Mouse (Mus musculus): ENCODE results near the gene Zbtb18.

Gene Zbtb18

DNA sequence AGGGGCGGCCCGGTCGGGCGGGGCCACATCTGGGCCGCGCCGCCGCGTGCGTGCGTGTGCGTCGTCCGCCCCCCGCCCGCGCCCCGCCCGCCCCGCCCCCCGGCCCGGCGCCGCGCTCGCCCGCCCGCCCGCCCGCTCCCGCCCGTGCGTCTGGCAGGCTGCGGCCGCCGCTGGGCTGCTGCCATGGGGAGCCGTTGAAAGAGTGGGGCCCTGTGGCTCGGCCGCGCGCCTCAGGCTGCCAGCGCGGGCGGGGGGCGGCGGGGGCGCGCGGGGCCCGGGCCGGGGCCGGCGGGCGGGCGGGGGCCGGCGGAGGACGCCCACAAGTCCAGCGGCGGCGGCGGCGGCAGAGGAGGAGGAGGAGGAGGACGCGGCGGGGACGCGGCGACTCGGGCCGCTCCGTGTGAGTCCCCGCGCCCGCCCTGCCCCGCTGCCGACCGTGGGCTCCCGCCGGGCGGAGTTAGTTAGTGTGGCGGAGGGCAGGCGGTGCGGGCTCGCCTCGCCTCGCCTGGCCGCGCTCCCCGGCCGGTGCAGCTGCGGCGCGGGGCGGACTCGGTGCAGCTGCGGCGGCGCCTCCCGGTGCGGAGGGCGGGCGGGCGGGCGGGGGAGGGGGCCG lies at the start of gene Zbtb18:
Gene Zbtb18 (plus strand): TSS at position 156 of the 613 bp plus-strand sequence.
- no peak for DNase-seq (ENCODE audit: low read depth, low spot score)

DNA sequence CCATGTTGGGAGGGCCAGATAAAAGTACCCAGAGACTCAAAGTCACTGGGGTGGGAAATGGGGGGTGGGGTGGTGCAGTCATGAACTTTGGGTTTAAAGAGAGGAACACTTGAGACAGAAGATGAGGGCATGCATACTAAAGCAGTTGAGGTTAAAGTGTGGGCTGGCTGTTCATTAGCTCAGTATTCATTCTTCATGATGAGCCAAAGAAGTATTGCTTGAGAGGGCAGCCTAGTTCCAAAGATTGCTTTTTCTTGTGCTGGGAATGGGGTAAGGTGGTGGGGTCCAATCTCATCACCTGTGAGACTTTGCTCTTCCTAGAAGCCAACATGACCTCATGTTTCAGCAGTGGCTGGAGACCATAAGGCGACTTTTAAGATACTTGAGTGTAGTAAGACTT lies 44.7 kb upstream of the Zbtb18 start:
- DNase-seq (ENCODE audit: low read depth, low spot score), result no peak

DNA sequence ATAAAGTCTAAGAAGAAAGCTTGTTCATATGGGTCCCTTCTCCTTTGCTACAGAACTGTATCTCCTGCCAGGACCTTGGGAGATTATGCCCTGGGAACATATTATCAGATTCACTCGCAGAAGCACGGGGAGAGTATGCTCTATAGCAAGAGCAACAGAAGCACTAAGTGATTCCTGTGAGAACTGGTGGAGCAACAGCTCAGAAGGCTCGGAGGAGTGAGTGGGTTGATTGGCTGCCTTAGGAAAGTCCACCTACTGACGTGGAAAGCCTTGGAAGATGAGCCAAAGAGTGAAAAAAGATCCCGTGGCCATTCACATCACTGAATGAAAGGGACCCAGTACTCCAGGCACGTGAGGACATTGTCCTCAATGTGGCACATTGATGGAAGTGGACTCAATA lies 37.0 kb upstream of the Zbtb18 start:
- no peak for DNase-seq (ENCODE audit: low read depth, low spot score)

DNA sequence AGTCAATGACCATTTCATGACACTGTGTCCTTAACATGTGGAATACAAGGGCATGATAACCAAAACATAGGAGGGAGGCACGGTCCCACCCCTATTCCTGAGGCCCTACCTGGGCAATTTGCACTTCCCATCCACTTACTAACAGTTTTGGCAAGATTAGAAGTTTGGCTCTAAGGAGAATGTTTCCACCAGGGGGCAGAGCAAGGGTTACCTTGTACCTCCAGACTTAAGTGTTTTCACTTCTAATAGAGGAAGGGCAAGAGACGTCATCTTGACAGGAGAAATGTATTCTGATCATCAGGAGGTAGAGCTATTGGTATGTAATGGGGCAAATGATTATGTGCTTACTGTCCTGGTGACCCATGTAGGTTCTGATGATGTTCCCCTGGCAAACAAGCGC lies 33.5 kb upstream of the Zbtb18 start:
- no peak for DNase-seq (ENCODE audit: low read depth, low spot score)

DNA sequence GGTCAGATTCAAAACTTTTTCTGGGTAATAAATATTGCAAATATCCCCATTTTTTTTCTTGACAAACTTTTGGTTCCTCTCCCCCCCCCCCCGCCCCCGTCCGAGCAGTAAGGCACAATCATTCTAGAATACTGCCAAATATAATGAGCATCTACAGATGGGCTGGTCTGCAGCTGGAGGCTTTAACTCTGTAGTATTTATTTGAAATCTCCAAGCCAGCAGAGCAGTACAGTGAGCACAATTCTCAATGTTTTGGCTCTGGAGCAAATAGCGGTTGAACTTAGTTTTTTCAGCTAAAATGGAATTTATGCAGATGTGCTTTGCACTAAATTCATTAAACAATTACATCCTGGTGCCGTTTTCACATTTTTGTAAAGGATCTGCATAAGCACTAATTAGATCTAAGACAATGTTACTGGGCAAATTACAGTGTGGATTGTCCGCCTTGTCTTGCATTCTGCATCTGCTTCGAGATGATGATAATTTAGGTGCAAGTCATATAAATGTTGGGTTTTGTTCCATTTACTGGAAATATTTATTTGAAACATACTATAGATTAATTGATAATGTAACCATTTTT lies 31.3 kb upstream of the Zbtb18 start:
- no peak for DNase-seq (ENCODE audit: low read depth, low spot score)

DNA sequence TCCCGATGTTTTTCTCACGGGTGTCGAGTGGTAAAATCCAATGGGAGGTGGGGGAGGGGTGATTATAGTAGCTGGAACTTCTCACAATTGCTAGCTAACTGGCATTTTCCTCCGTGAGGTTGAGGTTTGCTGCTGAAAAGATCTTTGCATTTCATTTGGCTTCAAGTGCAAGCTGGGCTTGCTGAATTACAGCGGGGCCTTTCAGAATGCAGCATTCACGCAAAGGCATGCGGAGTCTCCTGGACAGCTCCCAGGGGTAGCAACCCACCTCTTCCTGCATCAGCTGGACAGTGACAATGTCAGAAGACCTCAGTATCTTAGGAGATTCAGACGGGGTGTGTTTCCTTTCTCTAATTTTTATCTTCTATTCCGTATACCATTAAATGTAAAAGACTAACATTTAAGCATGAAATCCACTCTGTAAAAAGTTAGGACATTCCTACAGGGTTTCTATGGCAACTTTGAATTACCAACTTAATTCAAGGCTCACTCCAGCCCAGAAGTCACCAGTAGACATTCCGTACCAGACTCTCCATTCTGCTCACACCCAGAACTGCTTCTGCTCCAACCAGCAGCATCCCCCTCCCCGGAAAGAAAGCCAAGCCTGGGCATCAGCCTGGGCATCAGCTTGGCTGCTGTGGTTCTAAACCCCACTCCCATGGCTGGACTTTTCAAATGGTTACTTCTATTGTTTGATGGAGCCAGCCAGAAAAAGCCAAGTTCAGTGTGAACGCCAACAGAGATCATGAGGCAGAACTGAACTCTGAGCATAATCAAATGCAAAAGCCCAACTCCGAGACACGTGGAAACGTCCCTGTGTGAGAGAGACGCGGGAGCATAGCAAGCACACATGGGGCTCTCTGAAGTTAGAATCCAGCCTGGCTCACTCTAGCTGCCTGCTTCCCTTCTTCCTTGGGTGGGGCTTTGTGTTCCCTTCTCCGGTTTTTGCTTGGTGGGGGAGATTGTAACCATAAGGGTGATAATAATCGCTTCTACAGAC lies 30.5 kb upstream of the Zbtb18 start:
- DNase-seq (ENCODE audit: low read depth, low spot score), result no peak

DNA sequence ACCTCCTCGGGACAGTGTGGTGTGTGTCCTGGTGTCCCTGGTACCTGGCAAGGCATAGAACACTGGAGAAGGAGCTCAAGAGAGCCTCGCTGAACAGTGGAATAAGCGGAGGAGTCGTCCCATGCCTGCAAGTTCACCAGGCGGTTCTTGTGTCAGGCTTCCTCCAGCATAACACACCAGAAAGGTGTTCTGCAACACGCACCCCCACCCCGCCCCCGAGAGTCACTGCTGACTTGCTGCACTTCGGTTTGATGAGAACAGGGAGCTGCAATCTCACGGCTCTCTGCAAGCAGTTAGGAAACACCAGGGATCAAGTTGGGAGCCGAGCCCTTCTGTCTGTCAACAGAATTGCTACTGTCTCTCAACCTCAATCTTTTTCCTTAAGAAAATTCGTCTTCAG lies 22.8 kb upstream of the Zbtb18 start:
- DNase-seq (ENCODE audit: low read depth, low spot score), result no peak

DNA sequence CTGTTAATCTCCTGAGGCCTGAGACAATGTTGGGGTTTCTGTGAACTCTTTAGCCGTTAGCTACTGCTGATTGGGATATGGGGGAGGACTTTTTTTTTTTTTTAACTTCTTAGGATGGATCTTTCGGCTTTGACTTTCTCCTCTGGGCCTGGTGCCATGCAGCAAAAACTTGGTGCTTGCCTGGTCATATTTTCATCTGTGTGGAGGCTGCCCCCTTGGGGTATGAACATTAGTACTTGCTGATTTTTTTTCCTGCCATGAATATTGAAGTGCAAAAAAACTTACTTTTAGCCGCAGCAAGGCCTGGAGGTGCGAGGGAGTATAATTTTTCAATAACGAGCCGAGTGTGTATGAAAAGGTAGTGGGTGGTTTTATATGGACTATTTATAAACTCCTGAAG lies 22.0 kb upstream of the Zbtb18 start:
- DNase-seq (ENCODE audit: low read depth, low spot score), result no peak

DNA sequence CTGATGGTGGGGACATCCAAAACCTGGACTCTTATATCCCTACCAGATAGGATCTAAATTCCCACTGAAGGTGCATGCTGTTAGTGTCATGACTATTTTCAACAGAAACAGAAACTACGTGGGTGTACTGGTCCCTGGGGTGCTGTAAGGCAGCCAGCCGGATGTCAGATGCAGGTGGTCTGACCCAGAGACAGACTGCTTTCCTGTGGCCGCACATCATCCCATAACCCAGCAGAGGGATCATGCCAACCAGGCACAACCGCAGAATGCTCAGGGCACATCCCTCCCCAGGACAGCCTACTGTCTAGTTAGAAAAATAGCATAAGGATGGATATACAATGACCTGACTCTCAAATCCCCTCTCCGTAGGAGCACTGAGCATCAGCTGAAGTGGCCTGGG lies 14.3 kb upstream of the Zbtb18 start:
- DNase-seq (ENCODE audit: low read depth, low spot score), result no peak

DNA sequence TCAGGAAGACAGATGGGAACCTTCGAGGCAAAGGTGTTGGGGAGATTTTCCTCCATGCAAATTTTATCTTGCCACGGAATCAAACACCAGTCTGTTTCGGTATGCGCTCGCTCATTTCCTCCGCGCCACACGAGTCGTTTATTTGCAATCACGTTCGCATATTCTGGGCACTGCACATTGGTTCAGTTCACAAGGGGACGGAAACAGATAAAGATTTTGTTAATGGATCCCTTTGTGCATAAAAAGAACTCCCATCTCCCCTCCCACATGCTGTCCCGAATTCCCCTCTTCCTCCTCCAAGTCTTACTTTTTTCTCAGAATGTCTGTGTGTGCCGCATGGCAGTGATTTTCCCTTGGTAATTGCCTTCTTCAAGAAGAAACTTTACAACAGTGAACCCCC lies 13.8 kb upstream of the Zbtb18 start:
- no peak for DNase-seq (ENCODE audit: low read depth, low spot score)

DNA sequence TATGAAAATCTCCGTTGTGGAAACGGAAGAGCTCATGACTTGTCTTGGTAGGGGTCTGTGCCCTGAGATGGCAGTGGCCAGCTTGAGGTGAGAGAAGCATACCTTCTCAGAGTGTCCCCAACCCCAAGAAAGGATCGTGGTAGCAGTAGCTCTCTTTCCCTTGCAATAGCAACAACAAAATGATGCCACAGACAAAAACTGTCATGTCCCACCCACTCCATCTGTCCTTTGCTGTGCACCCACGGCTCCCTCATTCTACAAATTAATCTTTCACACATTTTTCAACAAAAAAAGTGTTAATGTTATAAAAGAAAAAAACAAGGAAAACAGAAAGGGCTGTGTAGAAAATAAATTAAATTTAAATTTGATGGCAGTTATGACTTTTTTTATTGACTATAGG lies 13.1 kb upstream of the Zbtb18 start:
- no peak for DNase-seq (ENCODE audit: low read depth, low spot score)

DNA sequence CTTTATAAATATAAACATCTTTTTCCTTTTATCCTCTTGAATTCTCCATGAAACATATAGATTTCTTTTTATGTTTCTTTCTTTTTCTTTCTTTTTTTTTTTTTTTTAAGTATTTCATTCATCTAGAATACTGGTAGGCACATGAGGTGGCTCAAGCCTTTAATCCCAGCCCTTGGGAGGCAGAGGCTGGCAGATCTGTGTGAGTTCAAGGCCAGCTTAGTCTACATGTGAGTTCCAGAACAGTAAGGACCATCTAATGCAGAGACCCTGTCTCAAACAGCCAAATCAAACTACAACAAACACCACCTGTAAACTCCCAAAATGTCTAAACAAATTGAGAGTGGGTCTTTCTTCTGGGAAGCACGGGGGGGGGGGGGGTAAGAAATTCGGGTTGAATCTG lies 1.7 kb upstream of the Zbtb18 start:
- no peak for DNase-seq (ENCODE audit: low read depth, low spot score)

DNA sequence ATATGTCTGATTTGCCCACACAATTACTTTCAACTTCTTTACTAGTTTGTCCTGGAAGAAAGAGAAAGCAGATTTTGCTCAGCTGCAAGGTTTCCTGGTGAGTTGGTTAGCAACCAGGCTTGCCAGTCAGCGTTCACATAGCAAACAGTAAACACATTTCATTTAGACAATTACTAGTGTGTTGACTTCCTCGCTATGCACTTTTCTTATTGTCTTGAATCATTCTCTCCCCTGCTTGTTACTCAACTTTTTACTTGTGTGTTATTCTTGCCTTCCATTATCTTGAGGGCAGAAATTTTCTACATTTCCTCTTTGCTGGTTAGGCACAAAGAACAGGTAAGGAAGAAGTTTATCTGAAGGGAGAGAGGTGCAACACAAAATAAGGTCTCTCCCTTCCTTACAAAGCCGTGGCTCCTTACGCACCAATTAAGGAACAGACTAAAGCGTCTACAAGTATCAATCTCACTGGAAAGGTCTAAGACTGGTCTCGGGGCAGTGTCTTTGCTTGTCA lies 1.1 kb upstream of the Zbtb18 start:
- DNase-seq (ENCODE audit: low read depth, low spot score), result no peak

DNA sequence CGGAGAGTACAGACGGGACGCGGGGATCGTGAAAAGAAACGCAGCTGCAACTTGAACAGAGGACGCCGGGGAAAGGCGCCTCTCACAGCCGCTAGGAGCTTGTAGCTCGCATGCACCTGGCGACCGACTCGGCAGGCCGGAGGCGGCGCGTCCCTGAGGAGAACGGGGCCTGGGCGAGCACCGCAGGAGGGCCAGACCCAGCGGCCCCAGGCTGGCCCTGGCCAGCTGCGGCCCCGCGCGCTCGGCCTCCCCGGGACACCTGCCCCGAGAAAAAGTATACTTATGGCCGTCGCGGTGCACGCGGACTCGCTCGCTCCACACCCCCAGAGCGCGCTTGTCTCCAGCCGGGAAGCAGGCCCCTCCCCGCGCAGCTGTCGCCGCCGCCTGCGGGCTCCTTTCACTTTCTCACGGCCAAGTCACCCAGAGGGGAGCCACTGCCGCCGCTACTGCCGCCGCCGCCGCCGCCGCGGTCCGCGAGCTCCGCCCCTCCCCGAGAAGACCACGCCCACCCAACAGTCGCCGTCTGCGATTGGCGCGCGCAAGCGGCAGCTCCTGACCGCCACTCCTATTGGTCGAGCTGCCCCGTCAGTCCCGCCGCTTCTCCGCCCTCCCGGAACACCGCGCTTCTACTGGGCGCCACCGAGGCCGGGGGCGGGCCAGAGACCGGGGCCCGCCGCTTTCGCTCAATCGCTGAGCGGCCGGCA lies 507 bp upstream of the Zbtb18 start:
- peak; percentile 89 for DNase-seq (ENCODE audit: low read depth, low spot score)

DNA sequence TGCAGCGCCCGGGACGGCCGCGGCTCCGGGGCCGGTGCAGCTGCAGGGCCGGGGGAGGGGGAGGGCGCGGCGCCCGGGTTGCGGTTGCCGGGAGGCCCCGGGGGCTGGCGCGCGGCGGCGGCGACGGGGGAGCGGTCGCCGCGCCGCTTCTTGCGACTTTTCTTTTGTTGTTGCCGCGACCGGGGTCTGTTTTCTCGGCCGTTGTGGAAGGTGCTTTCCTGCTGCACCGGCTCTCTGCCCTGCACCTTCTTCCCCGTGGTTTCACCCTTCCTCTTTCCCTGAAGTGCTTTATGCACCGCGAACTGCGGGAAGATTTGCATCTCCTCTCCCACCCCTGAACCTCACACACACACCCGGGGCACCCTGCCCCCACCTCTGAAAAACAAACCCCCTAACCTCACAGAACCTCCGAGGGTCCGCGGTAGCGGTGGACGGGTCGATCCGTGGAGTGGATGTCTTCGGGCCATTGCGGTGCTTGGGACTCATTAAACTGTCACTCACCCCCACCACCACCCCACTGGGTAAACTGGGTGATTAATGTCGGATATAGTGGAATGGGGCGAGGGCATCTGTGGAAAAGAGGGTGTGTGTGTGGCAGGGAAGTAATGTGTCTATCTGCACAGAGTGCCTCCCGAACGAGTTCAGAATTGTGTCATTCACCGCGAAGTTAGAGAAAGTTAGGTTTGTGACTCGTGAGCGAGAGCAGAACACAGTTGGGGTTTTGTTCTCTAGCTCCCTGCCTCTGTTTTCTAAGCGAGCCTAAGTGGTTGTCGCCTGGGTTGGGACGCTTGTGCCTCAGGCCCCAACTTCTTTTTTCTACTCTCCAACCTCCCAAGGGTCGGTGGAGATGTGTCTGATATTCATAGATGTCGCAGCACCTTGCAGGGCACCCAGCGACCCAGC lies 921 bp downstream of the Zbtb18 start:
- no peak for DNase-seq (ENCODE audit: low read depth, low spot score)

DNA sequence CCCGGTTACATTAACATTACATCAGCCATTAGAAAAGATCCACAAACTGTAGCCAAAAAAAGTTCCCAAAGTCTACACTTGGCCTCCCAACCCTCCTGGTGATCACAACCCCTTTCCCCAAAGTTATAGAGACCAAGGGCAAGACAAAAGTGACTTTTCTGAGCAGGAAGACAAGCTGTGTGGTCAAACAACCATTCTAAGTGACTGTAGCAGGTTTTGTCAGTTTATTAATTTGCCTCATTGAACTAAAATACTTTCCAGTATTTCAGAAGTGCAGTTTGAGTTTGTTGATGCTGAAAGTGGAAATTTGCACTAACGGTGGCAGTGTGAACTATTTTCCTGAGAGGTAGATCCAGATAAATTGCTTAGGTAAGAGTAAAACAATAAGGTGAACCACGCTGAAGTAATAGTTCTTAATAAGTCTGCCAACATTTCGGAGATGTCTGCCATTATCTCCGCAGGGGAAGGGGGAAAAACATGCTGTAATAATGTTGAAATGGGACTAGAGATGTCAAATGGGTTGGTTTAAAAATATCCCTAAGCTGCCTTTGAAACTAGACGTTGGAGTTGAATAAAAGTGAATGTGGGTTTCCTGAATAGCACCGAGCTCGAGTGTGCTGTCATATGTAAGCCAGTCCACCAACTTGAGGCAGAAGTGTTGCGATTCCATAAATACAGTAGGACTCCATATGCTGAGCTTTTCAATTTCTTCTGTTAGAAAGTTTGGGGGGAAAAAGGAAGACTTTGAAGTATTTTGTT lies 1.8 kb downstream of the Zbtb18 start:
- no peak for DNase-seq (ENCODE audit: low read depth, low spot score)

DNA sequence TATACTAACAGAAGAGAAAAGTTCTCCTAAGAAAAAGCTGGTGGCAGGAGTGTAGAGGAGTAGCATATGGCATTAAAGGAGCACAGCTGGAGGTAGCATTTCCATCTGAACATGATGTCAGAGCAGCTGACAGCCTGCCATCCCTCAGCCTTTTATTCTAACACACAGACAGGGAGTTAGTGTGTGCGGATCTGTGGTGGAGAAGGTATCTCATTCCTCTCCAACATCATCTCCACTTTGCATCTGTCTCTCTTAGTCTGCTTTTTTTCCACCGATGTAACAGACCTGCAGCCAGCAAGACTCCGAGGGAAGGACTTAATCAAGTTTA lies 2.3 kb downstream of the Zbtb18 start:
- no peak for DNase-seq (ENCODE audit: low read depth, low spot score)

DNA sequence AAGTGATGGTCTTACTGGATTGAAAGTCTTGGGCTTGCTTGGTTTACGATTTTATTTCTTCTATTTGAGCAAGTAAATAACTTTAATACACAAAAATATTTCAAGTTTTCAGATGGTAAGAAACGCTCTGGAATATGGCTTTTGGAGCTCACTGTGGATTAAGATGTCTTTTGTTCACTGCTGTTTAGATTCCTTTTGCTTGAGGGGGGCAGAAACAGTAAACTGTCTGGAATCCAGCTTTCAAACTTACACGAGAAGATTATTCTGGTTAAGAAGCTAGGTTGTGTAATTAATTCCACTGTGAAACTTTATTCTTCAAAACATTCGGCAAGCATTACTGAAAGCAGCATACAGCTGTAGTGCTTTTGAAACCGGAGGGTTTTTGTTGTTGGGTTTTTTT lies 2.8 kb downstream of the Zbtb18 start:
- DNase-seq (ENCODE audit: low read depth, low spot score), result no peak

DNA sequence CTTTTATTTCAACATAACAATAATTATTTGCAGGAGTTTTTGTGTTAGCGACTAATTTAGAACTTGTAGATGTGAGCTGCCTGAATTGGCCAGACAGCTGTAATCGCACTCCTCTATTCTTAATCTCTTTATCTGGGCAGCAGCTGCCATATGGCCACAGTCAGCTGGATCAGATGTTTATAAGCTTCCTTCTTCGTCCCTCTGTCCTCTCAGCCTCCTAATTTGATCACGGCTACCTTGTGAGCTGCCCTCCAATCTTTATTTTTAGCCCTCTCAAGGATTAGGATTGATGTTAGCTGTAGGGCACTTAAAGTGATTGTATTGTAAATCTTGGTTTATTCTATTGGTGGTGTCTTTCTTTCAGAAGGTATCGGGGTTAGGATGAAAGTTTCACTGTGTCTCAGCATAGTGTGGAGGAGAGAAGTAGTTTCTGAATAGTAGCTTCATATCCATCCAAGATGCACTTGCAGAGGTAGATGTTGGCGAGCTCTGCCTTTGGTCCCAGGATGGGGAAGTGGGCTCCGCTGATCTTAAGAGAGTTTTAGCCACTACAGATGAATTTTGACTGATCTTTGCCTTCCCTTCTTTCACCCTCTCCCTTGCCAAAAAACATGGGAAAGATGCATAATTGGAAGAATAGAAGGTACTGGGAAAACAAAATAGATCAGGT lies 3.4 kb downstream of the Zbtb18 start:
- no peak for DNase-seq (ENCODE audit: low read depth, low spot score)

DNA sequence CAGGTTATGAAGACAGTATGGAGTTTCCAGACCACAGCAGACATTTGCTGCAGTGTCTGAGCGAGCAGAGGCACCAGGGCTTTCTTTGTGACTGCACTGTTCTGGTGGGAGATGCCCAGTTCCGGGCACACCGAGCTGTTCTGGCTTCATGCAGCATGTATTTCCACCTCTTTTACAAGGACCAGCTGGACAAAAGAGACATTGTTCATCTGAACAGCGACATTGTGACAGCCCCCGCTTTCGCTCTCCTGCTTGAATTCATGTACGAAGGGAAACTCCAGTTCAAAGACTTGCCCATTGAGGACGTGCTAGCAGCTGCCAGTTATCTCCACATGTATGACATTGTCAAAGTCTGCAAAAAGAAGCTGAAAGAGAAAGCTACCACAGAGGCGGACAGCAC lies 4.9 kb downstream of the Zbtb18 start:
- no peak for DNase-seq (ENCODE audit: low read depth, low spot score)

Data from c-Kit-negative CD71-positive TER-119-positive erythroid progenitor cells, embryonic 14.5 days (primary cell).